Mouse (Mus musculus) splenic B cell, adult 2 months (primary cell): ENCODE measurements around the gene Aurkb.
A peak's percentile ranks its signal among the peaks of the same experiment; 100 is the strongest.

Source experiments
- DNase-seq: peaks from one replicate; pipeline ENCODE4 v3.0.0-alpha.2; 2011; ENCODE audit warnings: low read depth, low spot score
- H3K27me3 ChIP-seq: 2 replicates; pipeline ENCODE4 v1.6.1; 2012; ENCODE audit warnings: mild to moderate bottlenecking, low read length, moderate library complexity, mixed read lengths; ENCODE audit not compliant: control insufficient read depth, poor library complexity, insufficient read depth, severe bottlenecking
- H3K36me3 ChIP-seq: 2 replicates; pipeline ENCODE4 v1.6.1; 2012; ENCODE audit warnings: mild to moderate bottlenecking, low read length, moderate library complexity, mixed read lengths; ENCODE audit not compliant: control insufficient read depth, poor library complexity, insufficient read depth, severe bottlenecking

Gene Aurkb

DNA sequence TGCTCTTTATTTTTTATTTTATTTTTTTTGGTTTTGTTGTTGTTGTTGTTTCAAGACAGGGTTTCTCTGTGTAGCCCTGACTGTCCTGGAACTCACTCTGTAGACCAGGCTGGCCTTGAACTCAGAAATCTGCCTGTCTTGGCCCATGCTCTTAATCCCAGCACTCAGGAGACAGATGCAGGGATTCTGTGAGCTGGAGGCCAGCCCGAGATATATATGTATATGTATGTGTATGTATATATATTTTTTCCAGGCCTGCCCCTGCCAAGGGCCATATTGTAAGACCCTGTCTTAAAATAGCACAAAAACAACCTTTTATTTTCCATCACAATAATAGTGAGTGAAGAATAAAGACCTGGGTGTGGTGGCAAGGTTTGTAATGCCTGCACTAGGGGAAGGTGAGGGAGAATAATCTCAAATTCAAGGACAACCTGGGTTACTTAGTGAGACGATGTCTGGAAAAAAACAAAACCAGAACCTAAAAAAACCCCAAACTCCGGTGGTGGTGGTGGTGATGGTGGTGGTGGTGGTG lies 20.0 kb downstream of the Aurkb start:
- no peak for DNase-seq
- Histone ChIP-seq H3K27me3 (no peaks in the 10 kb centered on the region), H3K36me3 (no peaks in the 10 kb centered on the region)

- Histone ChIP-seq H3K27me3 (no peaks in the 10 kb centered on the region), H3K36me3 (no peaks in the 10 kb centered on the region)
- peak; percentile 69 for DNase-seq
Measured at GRCm38 (mm10) chr11:69066163-69066861, 20.9 kb downstream of the Aurkb start.

GRCm38 (mm10) chr11:69066956-69067355 lies 21.5 kb downstream of the Aurkb start:
- DNase-seq: peak; percentile 91
- Histone ChIP-seq H3K27me3 (no peaks in the 10 kb centered on the region), H3K36me3 (no peaks in the 10 kb centered on the region)

GRCm38 (mm10) chr11:69067601-69068000 lies 22.2 kb downstream of the Aurkb start:
- H3K27me3 ChIP-seq: no peaks in the 10 kb centered on the region
- DNase-seq: no peak

GRCm38 (mm10) chr11:69070093-69070492 lies 24.6 kb downstream of the Aurkb start:
- DNase-seq: no peak
- Histone ChIP-seq H3K27me3 (no peaks in the 10 kb centered on the region), H3K36me3 (no peaks in the 10 kb centered on the region)

More at GRCm38 (mm10) chr11:69067601-69068000, 22.2 kb downstream of the Aurkb start:
- no peaks in the 10 kb centered on the region for H3K36me3 ChIP-seq

GRCm38 (mm10) chr11:69070590-69071222 lies 25.3 kb downstream of the Aurkb start, which contains the start of gene Tmem107:
Gene Tmem107 (plus strand): TSS chr11:69070806.
- no peaks in the 10 kb centered on the region for H3K27me3 ChIP-seq
- H3K36me3 ChIP-seq: no peaks in the 10 kb centered on the region
- DNase-seq: peak; percentile 96

DNA sequence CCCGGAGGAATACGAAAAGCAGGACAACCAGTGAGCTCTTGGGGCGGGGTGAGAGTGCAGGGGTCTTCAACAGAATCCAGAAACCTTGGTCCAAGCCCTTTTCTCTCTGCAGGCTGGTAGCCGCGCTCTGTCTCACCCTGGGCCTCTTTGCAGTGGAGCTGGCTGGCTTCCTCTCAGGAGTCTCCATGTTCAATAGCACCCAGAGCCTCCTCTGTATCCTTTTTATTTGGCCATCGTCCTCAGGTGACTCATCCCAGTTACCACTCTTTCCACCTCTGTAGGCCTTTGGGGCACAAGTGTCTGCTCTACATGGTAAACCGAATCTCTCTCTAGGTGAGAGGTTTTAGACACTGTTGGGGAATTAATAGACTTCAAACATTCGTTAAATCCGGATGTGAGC lies 25.8 kb downstream of the Aurkb start:
- Histone ChIP-seq H3K36me3 (no peaks in the 10 kb centered on the region), H3K27me3 (no peaks in the 10 kb centered on the region)
- DNase-seq: no peak

DNA sequence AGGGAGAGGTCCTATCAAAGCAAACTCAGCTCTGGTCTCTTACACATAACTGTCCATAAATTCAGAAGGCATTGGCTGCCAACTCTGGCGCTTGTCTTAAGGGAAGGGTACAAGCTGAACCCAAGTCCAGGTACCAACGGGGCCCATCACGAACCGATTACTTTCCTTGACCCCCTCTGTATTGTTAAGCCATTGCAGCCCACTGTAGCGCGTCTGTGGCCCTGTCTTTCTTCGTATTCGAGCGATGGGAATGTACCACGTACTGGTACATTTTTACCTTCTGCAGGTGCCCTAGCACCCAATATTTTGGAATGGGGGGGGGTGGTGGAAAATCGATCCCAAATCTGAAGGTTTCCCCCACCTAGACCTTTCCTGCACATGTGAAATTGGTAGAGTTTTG lies 26.8 kb downstream of the Aurkb start:
- no peaks in the 10 kb centered on the region for H3K36me3 ChIP-seq
- H3K27me3 ChIP-seq: no peaks in the 10 kb centered on the region
- DNase-seq: no peak

DNA sequence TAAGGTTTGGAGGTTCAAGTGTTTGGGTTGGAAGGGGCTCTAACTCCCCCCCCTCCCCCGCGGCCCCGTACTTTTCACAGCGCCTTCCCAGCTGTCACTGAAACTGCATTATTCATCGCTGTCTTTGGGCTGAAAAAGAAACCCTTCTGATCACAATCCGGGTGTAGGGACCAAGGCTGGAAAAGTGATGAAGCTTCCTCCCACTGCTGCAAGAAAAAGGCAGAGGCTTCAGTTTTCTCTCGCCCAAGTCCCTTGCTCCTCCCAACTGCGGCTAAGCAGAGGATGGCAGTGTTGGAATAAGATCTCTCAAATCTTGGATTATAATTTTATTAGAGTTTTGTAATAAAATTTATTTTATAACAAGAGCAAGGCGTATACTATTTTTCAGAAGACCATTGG lies 27.2 kb downstream of the Aurkb start:
- no peak for DNase-seq
- no peaks in the 10 kb centered on the region for H3K36me3 ChIP-seq
- H3K27me3 ChIP-seq: no peaks in the 10 kb centered on the region

DNA sequence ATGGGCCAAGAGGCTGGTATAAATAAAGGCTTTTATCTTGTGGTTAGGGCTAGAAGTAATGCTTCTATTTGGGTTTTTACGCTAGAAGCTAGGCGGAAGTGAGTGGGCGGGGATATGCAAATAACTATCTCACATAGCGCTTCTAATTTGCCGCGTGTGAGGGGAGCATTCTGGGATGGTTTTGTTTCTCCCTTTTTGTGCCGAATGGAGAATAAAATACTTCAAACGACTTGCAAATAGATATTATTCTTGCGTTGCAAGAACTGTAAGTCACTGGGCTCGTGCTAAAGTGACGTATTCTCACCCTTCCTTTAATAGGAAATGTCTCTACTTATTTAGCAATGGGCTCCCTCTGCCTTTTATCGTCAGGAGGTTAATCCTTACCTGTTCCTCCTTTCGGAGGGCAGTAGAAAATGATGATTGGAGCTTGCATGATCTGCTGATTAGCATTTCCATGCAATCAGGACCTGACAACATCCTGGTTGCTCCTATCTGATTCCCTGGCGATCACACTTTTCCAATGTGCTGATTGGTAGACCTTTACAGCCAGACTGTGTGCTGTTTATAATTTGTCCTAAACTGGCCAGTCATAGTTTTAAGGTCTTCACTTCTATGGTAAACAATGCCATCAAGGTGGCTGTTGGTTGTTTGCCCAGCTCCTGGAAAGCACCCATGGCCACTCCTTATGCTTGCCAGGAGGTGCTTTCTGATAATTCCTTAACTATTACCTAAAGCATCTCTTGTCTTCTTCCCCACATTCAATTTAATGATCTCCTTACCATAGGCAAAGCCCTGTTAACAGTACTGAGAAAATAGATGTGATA lies 27.8 kb downstream of the Aurkb start:
- Histone ChIP-seq H3K27me3 (no peaks in the 10 kb centered on the region), H3K36me3 (no peaks in the 10 kb centered on the region)
- peak; percentile 97 for DNase-seq

DNA sequence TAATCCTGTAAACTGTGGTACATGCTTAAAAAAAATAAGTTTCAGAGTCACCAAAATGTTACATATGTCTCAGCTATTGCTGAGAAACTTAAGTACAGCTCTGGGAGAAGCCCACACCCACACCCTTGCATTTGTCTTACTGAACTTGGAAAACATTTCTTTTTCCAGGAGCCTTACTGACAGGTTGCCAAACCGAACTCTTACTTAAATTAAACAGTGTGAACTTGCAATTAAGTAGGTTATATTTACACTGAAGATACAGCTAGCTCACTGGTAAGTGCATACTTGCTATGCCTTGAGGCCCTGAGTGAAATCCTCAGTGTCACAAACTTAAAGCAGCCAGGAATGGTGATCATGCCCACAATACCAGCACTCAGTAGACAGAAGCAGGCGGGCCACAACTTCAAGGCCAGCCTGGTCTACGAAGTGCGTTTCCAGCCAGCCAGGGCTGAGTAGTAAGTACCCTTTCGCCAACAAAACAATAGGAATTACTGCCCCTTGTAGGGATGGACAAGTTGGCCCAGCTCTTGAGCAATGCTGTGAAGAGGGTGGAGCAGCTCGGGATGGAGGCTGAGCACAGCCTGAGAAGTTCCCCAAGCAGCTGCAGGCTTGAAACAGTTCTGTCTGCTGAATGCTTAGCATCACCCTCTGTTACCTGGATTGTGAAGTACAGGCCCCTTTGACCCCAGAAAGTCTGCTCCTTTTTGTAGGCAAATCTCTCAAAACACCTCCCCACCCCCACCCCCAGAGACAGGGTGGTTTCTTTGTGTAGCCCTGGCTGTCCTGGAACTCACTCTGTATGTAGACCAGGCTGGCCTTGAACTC lies 28.7 kb downstream of the Aurkb start:
- no peaks in the 10 kb centered on the region for H3K27me3 ChIP-seq
- H3K36me3 ChIP-seq: no peaks in the 10 kb centered on the region
- DNase-seq: no peak

GRCm38 (mm10) chr11:69074776-69075069 lies 29.3 kb downstream of the Aurkb start:
- Histone ChIP-seq H3K36me3 (no peaks in the 10 kb centered on the region), H3K27me3 (no peaks in the 10 kb centered on the region)
- no peak for DNase-seq

GRCm38 (mm10) chr11:69075764-69076479 lies 30.5 kb downstream of the Aurkb start:
- Histone ChIP-seq H3K27me3 (no peaks in the 10 kb centered on the region), H3K36me3 (no peaks in the 10 kb centered on the region)
- DNase-seq: no peak

- DNase-seq: no peak
- H3K36me3 ChIP-seq: no peaks in the 10 kb centered on the region
- H3K27me3 ChIP-seq: no peaks in the 10 kb centered on the region
Measured at GRCm38 (mm10) chr11:69076572-69076971, 31.1 kb downstream of the Aurkb start.
